22 mouse cellular contexts compared by ENCODE assay signal in genomic region chr16:43963291-43963690, GRCm38 (mm10). TPM values are rescaled to one million over a fixed set of nuclear protein-coding genes. Genes with fewer than 3 reads are reported as not detected.
DNase-seq lines count a peak whose midpoint lies in the region; ATAC-seq lines count a peak whose summit lies in the region.
"Had no signal": no experiment of that assay in that cellular context is flagged by ENCODE, and none has a peak within 500 bp of the region (broad histone marks: within the 10 kb centered on the region; RNA-seq: fewer than 3 reads in every experiment).

No protein-coding gene starts in this region.

- ATAC-seq in cerebellum, adult (ENCODE audit: insufficient number of reproducible peaks, low FRiP score, low TSS enrichment) = 0 out of 2 replicates have a peak, but pooled peaks have one; percentile 22
- ATAC-seq: hindbrain, postnatal 0 days; inflammation-experienced regulatory T-cells, adult 6 months; Patski had no signal

- intact Hi-C loops in left cerebral cortex, postnatal 14 days (cut with DNase I) = no loop called here

- no peak for DNase-seq in cerebellum, adult 11 months
- peak; percentile 55 for DNase-seq in heart, adult 11 months
- DNase-seq in heart, adult 18-20 months = no peak
- DNase-seq in left cerebral cortex, adult 18-20 months (ENCODE audit: low spot score in 2 of 2) = peak; percentile 49 to 63
- no peak for DNase-seq in left cerebral cortex, postnatal 14 days (ENCODE audit: low spot score in 2 of 2)
- peak; percentile 40 for DNase-seq in 3T3-L1 (ENCODE audit: low read depth, low spot score)
- no peak for DNase-seq in ovary, adult 18-20 months (ENCODE audit: low spot score)
- DNase-seq: adrenal gland, postnatal 10 days; adrenal gland, postnatal 36 days; B cell, adult 2 months; cerebellum, adult 18-20 months; cerebellum, adult 9-10 months; cerebellum, postnatal 14 days; gastrocnemius, adult 2 months; gastrocnemius, postnatal 14 days; heart, adult 2 months; heart, postnatal 14 days; heart, postnatal 4 days had no signal

RNA-seq across cellular contexts. Expression of gene Zdhhc23, which starts 16.3 kb away (rescaled TPM):
- under 1 TPM; 0.27 to 0.95 TPM for total RNA-seq in heart, adult 18-20 months (2021)
- 10 to 100 TPM; 25.4 to 26.6 TPM for total RNA-seq in left cerebral cortex, adult 18-20 months (2021)
- total RNA-seq in left cerebral cortex, postnatal 14 days (2021) = 10 to 100 TPM; 36.1 to 37.1 TPM

RNA-seq across cellular contexts. Expression of gene Qtrt2, which starts 36.7 kb away (rescaled TPM):
- 10 to 100 TPM in 1 of 2 experiments, 1 to 10 TPM in 1; 9.9 to 13.0 TPM for total RNA-seq in heart, adult 18-20 months (2021)
- 10 to 100 TPM; 30.2 to 34.8 TPM for total RNA-seq in left cerebral cortex, adult 18-20 months (2021)
- 10 to 100 TPM; 24.5 to 29.6 TPM for total RNA-seq in left cerebral cortex, postnatal 14 days (2021)

Comparison
In these comparisons a context has a peak if more than half of its experiments do, and no peak if none do; other contexts are left out.
1. DNase-seq: peak in heart, adult 11 months (single experiment), left cerebral cortex, adult 18-20 months (2 of 2) and 3T3-L1 (single experiment); none in cerebellum, adult 11 months (single experiment), heart, adult 18-20 months (0 of 2), left cerebral cortex, postnatal 14 days (0 of 2) and ovary, adult 18-20 months (single experiment).
2. RNA of gene Zdhhc23, which starts 16.3 kb away (total RNA-seq): 36.1 to 37.1 TPM in left cerebral cortex, postnatal 14 days and 25.4 to 26.6 TPM in left cerebral cortex, adult 18-20 months; 0.27 to 0.95 TPM in heart, adult 18-20 months; every median in the first group is over 10 times any median in the second.